8 mouse cellular contexts compared by ENCODE assay signal in the genomic region with DNA sequence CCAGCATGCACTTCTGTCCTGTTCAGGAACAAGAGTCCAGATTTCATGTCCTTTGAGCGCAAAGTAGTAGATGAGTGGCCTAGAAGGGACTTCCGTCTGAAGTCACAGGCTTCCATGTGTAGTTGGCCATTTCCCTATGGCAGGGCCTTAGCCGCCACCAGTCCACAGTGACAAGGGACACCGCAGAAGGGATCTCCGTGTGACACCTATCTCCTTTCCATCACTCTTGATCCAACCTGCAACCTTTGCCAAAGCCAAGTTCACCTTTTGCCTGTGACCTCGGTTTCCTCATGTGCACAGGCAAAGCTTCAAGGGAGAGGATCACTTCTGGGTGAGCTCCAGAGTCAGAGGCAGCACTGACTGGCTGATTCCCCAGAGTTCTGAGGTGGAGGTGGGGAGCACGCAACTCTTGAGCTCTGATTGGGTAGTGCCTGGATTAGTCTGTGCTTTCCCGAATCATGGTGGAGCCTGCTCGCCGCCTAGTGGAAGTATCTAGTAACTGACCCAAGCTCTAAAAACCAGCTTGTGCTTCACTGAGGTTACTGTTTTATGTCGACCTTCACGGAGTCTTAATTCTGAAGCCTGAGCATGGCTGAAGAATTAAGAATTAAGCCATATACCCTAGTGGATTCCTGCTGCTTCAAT. TPM values are rescaled to one million over a fixed set of nuclear protein-coding genes. Genes with fewer than 3 reads are reported as not detected.
A peak's percentile ranks its signal among the peaks of the same experiment; 100 is the strongest.
DNase-seq lines count a peak whose midpoint lies in the region; ATAC-seq and TF ChIP-seq lines count a peak whose summit lies in the region.

No protein-coding gene starts in this region.

- H3K9ac ChIP-seq in midbrain, postnatal 0 days (replicated peaks; ENCODE audit: low read length, poor library complexity, severe bottlenecking): no peak overlapping the region

- H3K9me3 ChIP-seq in limb, embryonic 10.5 days (replicated peaks): no peaks in the 10 kb centered on the region
- H3K9me3 ChIP-seq in midbrain, postnatal 0 days (ENCODE audit: low read length): no peaks in the 10 kb centered on the region

- 41% methylated on average over 12 of the region's 12 CpGs for WGBS in limb, embryonic 10.5 days
- WGBS in midbrain, postnatal 0 days: 37% methylated on average over 12 of the region's 12 CpGs

- peak; percentile 80 for TF ChIP-seq CTCF in midbrain, postnatal 0 days (IDR thresholded peaks at IDR 0.05)

- DNase-seq in spleen, adult 18-20 months: peak; percentile 12 to 28
- DNase-seq in spleen, adult 12 weeks (ENCODE audit: low spot score): no peak
- DNase-seq in embryo, embryonic 11.5 days (ENCODE audit: low read depth, low spot score): peak; percentile 53
- peak; percentile 2 for DNase-seq in gonadal fat pad, adult 2 months (ENCODE audit: low read depth)
- DNase-seq in kidney, adult 8-10 months: peak; percentile 78 to 80
- DNase-seq in limb, embryonic 10.5 days (ENCODE audit: low spot score): peak; percentile 74
- DNase-seq in midbrain, postnatal 0 days (ENCODE audit: low spot score): peak; percentile 83
- peak; percentile 57 for DNase-seq in telencephalon, adult 2 months (ENCODE audit: low read depth, low spot score)

- no peaks in the 10 kb centered on the region for H3K36me3 ChIP-seq in limb, embryonic 10.5 days
- no peaks in the 10 kb centered on the region for H3K36me3 ChIP-seq in midbrain, postnatal 0 days (ENCODE audit: insufficient read depth, low read length)

- H3K4me3 ChIP-seq in limb, embryonic 10.5 days: no peak overlapping the region
- no peak overlapping the region for H3K4me3 ChIP-seq in midbrain, postnatal 0 days (ENCODE audit: low read depth, low read length)

- H3K27me3 ChIP-seq in limb, embryonic 10.5 days (ENCODE audit: low read depth, poor library complexity, severe bottlenecking): no peaks in the 10 kb centered on the region
- H3K27me3 ChIP-seq in midbrain, postnatal 0 days (ENCODE audit: insufficient read depth, low read length): no peaks in the 10 kb centered on the region

- H3K27ac ChIP-seq in limb, embryonic 10.5 days: no peak overlapping the region
- no peak overlapping the region for H3K27ac ChIP-seq in midbrain, postnatal 0 days (ENCODE audit: low read depth, low read length)

- H3K4me1 ChIP-seq in limb, embryonic 10.5 days: peaks cover 3% of the 10 kb centered on the region
- H3K4me1 ChIP-seq in midbrain, postnatal 0 days (ENCODE audit: insufficient read depth, low read length): no peaks in the 10 kb centered on the region

- H3K4me2 ChIP-seq in midbrain, postnatal 0 days (ENCODE audit: low read depth, low read length, poor library complexity, severe bottlenecking): no peak overlapping the region

- ATAC-seq in midbrain, postnatal 0 days (ENCODE audit: low FRiP score): peak; percentile 89

RNA-seq across cellular contexts. Expression of gene Mal, which starts 27.3 kb away (rescaled TPM):
- polyA plus RNA-seq in gonadal fat pad, adult 2 months (2012; rRNA removed): 35.7 and 66.3 TPM in 2 replicates
- 0.10 and 0.43 TPM in 2 replicates for polyA plus RNA-seq in limb, embryonic 10.5 days (2016; fragmentation: Nextera tagmentation; extraction: Ambion mirVana)
- total RNA-seq in midbrain, postnatal 0 days (2014; rRNA removed): 2.6 and 4.3 TPM in 2 replicates
- 2.1 and 3.3 TPM in 2 replicates for polyA plus RNA-seq in midbrain, postnatal 0 days (2015; fragmentation: Nextera tagmentation; extraction: Ambion mirVana)

RNA-seq across cellular contexts. Expression of gene Mall, which starts 45.9 kb away (rescaled TPM):
- polyA plus RNA-seq in gonadal fat pad, adult 2 months (2012; rRNA removed): 10.8 and 13.1 TPM in 2 replicates
- 1.3 and 1.8 TPM in 2 replicates for polyA plus RNA-seq in limb, embryonic 10.5 days (2016; fragmentation: Nextera tagmentation; extraction: Ambion mirVana)
- total RNA-seq in midbrain, postnatal 0 days (2014; rRNA removed): 0.93 and 1.7 TPM in 2 replicates
- polyA plus RNA-seq in midbrain, postnatal 0 days (2015; fragmentation: Nextera tagmentation; extraction: Ambion mirVana): 0.39 and 0.53 TPM in 2 replicates
